Mouse (Mus musculus): Measurements from ENCODE around the gene Fbxl17.

Gene Fbxl17

DNA sequence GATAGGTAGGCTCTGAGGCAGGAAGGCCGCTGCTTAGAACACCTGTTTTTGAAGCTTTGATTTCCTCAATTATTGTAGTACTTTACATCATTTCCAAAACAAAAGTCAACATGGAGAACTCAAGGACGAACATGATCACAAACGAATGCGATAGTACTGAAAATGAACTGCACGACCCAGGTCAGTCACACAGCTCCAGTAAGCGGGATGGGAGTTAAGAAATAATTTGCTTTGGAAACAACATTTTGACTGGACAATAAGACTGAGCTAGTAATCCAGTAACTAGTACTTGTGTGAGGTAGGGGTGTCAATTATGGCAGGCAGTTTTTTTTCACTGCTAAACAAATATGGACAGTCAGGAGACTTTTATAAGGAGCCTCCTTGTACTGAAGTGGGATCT is 414.6 kb downstream of the Fbxl17 start:
- no peak for DNase-seq

DNA sequence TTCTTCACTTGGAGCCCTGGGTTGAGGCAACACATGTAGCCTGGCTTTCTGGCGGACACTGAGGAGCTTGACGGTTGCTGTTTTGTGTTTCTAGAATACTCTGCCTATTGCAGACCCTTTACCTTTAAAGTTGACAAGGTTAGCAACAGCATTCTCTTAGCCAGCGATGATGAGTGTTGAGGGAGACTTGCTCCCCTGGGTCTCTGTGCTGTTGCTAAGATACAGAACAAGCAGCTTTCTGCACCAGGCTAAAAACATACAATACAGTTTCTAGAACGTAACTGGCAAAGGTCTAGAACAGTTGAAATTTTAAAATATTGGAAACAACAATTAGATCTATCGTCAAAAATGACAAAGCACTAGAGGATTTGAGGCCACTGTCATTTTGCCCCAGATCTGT is 420.7 kb downstream of the Fbxl17 start:
- no peak for DNase-seq

DNA sequence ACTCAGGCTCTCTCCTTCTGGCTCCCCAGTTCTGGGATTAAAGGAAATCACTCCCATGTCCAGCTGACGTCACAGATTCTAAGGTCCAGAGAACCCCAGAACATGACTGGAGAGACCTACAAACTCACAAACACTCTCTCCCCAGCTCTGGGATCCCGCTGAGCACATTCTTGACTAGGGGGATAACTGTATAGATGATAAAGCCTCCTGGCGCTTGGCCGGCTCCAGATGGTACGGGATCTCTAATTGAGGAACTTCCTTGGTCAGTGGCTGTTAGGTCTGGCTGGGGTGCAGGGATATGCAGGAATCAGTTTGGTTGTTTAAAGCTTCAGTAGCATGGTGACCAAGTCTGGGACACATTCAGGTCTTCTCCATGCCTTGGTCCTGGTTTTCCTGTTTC is 422.3 kb downstream of the Fbxl17 start:
- peak; percentile 68 to 79 for DNase-seq

DNA sequence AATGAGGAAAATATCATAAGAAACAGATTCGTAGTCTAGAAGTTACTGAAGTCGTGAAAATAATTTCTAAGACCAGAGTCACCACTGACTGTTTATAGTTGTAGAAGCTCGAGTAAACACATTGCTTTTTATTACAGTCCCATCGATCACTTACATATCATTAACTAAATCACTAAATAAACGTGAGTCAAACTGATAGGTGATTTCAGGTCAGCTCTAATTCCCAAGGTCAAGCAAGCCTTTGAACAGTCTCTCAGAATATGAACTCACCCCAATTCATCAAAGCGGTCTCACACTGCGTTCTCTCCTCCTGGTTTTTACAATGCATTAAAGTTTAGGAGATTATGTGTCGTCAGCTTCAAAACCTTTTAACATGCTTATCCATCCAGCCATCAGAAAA is 423.2 kb downstream of the Fbxl17 start:
- DNase-seq = no peak

DNA sequence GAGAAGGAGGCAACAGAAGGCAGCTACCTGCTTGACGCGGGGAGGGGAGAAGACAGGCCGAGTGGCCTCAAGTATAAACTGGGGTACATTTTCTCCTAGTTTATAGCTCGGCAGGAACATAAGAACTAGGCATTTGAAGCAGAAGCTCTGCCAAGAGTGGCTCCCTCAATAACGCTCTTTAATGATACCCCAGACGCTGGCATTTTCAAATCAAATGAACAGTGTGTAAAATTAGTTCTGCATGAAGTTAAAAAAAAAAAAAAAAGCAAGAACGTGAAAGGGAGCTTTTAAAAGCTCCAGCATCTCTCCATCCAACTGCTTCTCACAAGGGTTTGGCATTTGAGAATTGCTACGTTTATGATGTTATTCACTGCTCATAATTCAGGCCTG is 423.8 kb downstream of the Fbxl17 start:
- no peak for DNase-seq

DNA sequence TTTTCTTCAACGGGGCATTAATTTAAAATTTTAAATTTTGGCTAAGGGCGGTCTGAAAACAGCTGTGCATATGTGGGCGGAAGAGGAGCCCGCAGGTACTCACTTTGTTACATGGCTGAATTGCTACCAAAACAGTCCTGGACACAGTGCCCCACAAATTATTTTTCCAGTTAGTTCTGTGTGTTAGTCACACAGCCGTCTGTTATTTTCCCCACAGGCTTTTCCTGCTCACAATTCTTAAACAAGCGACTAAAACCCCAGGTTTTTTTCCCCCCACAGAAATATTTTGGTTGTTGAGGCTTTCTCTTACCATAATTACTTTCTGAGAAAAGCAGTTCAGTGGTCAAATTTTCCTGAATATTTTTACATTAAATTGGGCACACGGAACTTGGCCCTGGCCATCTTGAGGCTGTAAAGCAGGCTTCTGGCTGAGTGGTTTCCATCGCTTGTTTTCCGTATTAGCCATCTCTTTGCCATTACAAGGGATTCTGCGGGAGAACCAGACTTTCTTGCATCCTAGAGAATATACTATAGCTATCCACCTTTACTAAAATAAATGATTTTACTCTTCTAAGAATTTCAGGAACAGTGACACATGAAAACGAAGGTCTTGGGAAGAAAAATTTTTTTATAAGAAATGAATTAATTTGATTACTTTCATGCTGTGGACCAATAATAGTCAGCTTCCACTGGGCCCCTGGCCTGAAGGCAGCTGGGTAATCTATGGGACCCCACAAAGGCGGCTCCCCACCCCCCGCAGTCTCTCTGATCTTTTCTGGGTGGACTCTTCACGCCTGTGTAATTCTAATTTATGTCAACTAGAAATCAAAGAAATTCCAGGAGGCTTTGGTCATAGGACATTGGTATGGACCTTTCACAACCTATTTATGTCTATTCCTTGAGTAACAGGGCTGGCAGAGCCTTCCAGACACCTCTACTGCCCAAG is 424.5 kb downstream of the Fbxl17 start:
- no peak for DNase-seq

DNA sequence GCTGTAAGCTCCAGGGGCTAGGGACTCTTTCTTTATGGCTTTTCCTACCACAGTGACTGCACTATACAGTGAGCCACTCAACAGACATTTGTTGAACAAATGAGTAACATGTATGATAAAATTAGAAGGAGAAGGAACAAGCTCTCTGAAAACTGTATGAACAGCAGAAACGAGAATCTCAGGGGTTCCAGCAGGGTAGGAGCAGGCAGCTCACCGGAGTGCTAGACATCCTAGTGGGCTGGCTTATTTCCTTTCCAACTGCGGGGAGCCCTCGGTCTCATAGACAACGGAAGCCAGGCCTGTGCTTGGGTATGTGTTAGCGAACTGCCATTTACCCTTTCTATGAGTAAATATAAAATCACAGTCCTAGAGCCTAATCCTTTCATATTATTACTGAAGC is 426.5 kb downstream of the Fbxl17 start:
- DNase-seq = no peak

DNA sequence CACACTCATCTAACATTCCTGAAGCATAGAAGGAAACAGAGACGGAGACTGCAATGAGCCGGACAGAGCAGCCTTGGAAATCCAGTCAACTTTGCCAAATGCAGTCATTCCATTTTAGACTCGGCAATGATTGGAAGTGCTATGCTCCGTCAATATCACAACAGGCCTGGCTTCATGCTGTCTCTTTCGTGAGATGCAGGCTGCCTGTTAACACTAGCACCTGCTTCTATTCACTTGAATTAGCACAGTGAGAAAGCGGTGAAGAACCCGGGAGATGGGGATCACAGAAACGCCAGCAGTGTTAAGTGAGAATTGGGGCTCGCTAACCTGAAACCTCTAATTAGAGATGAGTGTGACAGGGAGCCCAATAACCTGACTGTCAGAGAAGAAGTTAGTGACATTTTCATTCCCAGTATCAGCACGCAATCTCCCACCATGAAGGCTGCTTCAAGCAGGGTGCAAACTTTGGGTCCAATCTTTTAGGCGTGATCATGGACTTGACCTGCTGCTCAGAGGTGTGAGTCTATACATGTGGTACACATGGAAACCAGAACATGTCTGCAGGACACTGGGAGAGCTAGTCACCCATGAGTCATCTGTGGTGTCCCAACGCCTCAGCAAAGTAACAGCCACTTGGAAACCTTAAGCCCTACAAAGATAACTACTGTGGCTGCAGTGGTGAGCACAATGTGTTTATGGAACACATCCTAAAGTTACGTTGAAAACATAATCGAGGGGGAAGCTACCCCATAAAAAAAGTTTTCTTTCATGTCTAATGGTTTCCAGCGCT is 428.5 kb downstream of the Fbxl17 start:
- no peak for DNase-seq

DNA sequence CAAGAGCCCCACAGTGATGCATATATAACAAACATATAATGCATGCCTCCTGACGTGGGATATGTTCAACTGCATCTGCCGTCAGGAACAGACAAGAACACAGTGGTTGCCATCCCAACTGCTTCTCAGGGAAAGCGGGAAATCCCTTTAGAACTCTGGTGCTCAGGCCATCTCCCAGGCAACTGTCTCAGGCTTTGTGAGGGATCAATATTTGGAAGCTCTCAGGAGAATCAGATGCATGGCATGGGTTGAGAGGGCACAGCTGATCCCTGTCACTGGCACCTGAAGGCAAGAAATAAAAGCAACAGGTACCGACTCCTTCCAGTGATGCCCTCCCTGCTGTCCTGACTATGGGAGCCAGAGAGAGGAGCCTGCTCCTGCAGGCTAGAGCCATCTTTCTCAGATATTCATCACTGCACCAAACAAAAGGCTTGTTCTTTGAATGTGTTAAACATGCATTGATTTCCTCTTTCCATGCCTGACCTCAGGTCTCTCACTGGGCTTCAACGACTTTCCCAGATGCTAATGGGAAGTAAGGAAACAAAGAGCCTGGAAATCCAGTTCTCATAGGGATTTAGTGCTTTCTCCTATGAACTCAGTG is 429.6 kb downstream of the Fbxl17 start:
- DNase-seq = no peak

DNA sequence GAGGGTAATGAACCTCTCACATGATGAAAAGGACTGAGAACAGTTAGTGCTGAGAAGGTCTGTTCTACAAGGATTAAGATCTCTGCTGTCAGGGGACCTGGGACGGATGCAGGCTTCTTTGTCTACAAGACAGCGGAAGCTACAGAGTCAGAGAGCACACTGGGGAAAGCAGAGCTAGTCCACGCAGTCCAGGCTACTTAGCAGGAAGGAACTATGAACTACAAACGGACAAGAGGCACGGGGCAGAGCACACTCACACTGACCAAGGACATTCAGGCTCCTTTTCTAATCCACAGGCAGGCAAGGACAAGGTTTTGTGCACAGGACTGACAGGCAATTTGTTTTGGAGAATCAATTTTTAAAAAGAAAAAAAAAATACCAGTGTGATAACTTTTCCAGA is 437.0 kb downstream of the Fbxl17 start:
- DNase-seq = no peak

DNA sequence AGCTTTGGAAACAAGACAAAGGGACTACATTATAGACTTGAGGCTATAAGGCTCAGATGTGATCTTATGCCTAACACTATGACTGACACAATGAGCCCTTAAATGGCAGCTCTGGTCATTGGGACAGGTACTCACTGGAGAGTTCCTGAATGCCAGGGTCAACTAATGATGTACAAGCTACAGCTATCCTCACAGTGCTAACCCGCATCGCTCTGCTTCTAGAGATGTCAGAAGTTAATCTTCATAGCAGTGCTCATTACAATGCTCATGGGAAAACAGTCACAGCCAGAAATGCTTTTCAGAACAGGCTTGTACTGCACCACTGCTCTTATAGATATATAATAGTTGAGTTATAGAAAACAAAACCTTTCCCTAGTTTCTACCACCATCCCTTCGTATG is 438.0 kb downstream of the Fbxl17 start:
- no peak for DNase-seq

DNA sequence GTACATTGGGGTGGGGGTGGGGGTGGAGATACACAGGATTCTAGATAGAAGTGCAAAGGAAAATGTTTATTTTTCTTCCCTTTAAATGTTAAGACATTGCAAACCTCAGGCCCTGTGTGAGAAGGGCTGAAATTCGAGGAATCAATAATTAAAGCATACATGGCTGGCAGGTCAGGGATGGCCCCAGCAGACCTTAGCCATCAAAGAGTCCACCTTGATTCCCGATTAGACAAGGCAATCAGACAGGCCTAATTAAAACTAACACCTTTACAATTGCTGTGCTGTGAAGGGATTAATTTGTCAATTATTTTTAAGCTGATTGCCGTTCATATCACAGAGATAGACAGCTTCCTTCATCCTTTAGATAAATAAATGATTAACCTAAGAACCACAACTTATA is 439.0 kb downstream of the Fbxl17 start:
- no peak for DNase-seq

DNA sequence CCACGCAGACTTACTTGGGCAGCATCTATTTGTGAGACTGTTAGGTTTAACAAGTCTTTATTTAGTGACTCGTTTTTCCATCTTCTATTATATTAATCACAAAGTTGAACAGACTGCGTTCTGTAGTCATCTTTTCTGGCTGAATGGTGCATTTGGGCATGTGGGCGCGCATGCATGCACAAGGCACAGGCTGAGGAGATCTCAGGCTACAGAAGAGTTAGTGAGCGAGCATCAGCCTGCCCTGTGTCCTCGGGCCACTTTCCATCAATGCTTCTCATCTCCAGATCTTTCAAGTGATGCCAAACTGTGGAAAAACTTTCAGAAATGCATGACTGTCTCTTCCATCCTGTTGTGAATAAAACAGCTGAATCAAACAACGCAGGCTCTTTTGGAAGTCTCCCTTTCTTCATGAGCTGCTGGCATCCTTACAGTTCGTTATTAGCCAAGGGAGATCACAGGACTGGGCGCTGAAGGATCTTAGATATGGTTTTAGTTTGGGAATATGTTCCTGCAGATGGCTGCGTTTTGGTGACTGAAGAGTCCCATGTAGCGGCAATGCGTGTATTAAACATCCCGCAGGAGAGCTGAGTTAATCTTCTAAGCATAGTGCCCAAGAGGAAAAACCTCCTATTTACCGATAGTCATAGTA is 442.0 kb downstream of the Fbxl17 start:
- DNase-seq = no peak

DNA sequence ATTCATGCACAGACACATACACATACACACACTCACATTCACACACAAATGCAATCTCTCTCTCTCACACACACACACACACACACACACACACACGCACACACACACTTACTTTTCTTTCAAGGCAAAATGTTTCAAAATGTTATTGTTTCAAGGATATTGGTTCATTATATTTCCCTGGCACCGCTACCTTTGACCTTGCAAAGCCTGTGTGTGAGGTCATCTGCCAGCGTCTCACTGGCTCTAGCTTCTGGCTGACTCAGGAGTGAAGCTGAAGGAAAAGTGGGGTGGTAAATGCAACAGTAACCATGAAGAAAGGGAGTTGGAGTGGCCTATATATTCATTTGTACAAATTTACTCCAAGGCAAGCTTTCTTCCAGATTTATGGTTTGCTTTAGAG is 442.8 kb downstream of the Fbxl17 start:
- DNase-seq = no peak

DNA sequence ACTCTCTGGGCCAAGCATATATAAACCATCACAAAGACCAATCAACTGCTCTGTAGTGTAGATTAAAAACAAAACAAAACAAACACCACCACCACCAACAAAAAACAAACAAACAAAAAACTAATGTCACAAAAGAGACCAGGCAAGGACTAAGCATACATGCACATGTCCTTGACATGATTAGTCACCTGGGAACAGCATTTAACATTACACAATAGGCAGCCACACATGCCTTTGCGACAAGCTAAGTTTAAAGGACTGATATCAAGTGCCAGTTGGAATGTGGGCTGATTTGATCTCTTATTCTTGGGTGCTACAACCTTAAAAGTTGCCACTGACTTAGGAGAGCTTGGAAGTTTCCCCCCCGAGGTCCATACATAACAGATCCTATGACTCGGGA is 446.5 kb downstream of the Fbxl17 start:
- no peak for DNase-seq

DNA sequence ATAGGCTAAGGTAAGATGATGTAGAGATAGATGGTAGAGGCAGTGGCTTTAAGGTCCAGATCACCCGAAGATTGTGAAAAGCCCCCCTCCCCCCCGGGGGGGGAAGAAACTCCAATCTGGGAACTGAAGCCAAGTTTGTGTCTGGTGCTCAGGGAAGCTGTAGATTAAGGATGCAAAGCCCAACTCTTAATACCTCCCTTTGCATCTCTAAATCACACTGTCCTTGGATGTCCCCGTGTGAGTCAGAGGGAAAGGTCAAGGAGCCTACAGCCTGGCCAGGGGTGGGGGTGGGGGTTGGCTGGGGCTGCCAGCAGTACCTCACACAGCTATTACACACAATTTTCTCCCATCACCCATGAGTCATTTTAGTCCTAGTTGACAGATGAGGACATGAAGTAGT is 453.4 kb downstream of the Fbxl17 start:
- DNase-seq = no peak

DNA sequence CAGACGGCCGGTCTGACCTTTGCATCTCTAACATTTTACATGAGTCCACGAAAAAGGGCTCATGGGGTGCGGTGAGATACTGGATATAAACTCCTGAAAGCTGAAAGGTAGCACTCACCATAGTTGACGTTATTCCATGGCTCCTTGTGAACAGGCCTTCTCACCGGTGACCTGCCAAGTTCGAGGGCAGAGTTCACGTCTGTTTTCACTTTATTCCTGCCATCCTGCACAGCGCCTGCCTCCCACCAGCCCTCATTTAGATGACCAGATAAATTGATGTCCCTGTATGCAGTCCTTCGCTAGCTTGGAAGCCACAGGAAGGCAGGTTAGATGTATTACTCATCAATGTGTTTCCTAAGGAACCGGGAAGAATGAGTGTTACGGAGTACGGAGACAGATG is 454.5 kb downstream of the Fbxl17 start:
- no peak for DNase-seq

DNA sequence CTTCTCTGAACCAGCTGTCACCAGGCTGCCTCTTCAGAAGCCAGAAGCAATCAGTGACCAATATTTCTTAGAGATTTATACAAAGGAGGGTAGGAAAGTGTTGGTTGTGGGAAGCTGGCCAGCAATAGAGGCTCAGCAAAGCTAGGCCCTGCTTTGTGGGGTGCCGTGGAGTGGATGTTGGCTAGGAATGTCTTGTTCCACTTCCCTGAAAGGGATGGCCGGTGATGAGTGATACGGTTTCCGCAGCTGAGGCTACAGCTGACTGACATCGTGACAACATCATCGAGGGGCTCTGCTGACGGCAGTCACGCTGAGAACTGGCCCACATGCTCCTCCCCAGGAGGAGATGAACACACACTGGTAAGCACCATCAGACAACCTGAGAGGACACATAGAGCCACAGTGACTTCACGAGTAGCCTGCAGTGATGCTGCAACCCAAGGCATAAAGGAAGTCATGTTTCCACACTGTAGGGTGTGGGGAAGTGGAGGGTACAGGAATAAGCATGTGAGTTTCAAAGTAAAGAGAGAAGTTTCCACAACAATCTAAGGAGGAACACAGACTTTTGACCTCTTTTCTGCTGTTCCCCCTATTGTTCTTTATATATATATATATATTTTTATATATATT is 456.7 kb downstream of the Fbxl17 start:
- DNase-seq = no peak

DNA sequence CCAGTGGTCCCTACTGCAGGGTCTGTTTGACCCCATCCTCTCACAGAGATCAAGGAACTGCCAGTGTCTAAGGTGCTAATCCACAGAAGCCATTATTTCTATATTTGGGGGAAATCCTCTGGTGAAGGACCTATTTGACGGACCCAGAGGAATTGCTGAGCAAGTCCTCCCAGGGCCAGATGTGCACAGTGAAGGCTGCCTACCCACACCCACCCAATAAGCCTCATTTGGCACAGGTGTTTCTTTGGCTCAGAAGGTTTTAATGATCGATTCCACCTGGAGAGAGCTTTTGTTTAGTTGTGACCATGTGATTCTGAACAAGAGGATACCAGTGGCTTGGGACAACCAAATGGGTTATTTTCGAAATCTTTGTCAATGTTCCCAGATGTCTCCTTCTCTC is 462.3 kb downstream of the Fbxl17 start:
- no peak for DNase-seq

DNA sequence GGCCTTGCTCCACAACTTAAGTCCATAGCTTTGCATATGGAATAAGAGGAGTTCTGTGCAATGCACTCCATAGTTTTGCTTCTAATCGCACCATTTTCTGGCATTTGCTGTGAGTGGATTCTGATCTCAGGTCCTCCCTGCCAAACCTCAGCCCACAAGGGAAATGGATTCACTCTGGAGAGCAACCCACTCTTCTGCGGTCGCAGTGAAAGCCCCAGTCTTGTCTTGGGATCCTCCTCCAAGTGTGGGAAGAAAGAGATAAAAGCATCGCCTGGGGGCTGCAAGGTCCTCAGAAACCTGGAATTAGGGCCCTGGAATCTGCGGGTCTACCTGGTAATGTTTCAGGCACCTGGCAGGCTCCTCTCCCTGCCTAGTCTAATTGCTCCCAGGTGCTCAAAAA is 466.7 kb downstream of the Fbxl17 start:
- no peak for DNase-seq

DNA sequence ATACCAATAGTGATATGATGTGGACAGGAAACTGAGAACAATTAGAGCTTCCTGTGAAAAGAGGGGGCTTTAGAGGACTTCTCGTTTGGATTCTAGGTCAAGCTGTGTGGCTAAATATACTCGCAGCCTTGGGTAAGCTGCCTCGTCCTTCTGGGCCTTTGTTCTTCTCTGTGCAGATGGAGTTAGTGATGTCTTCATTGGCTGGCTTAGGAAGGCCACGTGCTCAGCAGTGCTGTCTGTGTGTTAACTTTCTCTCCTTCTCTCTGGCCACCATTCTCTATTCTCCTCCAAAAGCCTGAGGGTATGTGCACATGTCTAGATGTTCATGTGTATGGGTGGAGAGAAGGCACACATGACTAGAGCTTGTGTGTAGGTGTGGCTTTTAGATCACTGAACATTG is 470.7 kb downstream of the Fbxl17 start:
- no peak for DNase-seq

DNA sequence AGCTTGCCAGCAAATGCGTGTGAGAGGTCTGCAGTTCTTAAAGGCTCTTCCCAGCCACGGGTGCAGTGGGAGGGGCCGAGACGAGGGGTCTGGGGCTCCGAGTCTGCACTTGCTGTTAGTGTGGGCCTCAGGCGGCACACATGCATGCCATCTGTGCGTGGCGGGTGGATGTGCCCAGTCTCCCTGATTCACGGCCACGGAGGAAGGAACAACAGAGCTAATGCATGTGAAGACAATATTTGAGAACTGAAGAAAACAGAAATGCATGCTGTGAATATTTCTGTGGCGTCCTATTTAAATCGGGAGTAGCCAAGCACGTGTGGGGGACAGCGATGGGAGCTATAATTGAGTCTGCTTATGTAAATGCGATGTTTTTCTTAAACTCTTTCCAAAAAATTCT is 474.6 kb downstream of the Fbxl17 start:
- DNase-seq = peak in 1 of 2 experiments; percentile 30
